Mouse (Mus musculus) bone marrow, adult 2 months (tissue): ENCODE measurements around the gene Cfap161.

ENCODE experiments used
- CTCF ChIP-seq: fragments of 200-500 bp; IDR thresholded peaks from 2 replicates; pipeline ENCODE4 v1.5.1; 2011; ENCODE audit warnings: low read length, control low read depth; ENCODE audit not compliant: control insufficient read depth, insufficient read depth
- POLR2A ChIP-seq: fragments of 200-500 bp; IDR thresholded peaks from 2 replicates; pipeline ENCODE4 v1.6.1; 2011; ENCODE audit warnings: low read depth, mild to moderate bottlenecking, control low read depth, low read length, borderline replicate concordance; ENCODE audit not compliant: control insufficient read depth

- no peak for TF ChIP-seq CTCF
- no peak for TF ChIP-seq POLR2A
Observed at GRCm38 (mm10) chr7:83796177-83796576, 1.5 kb upstream of the Cfap161 start.
